Mouse (Mus musculus) bone marrow, adult 2 months (tissue): ENCODE measurements around the gene Anapc11. TPM values are rescaled to one million over a fixed set of nuclear protein-coding genes. Genes with fewer than 3 reads are reported as not detected.

Experiments used
- H3K27ac ChIP-seq: fragments of 200-500 bp; 2 replicates; pipeline ENCODE4 v1.5.1; 2012; ENCODE audit warnings: low read depth, mild to moderate bottlenecking, control low read depth, inconsistent platforms, low read length; ENCODE audit not compliant: control insufficient read depth, poor library complexity, insufficient read depth
- H3K4me1 ChIP-seq: fragments of 200-500 bp; 2 replicates; pipeline ENCODE4 v1.6.1; 2011; ENCODE audit warnings: low read length; ENCODE audit not compliant: control insufficient read depth, insufficient read depth
- H3K4me3 ChIP-seq: fragments of 200-500 bp; replicated peaks from 2 replicates; pipeline ENCODE3; 2011; ENCODE audit warnings: mild to moderate bottlenecking, low read depth, low read length, control low read depth; ENCODE audit not compliant: control insufficient read depth
- CTCF ChIP-seq: fragments of 200-500 bp; IDR thresholded peaks from 2 replicates; pipeline ENCODE4 v1.5.1; 2011; ENCODE audit warnings: low read length, control low read depth; ENCODE audit not compliant: control insufficient read depth, insufficient read depth
- POLR2A ChIP-seq: fragments of 200-500 bp; IDR thresholded peaks from 2 replicates; pipeline ENCODE4 v1.6.1; 2011; ENCODE audit warnings: low read depth, mild to moderate bottlenecking, control low read depth, low read length, borderline replicate concordance; ENCODE audit not compliant: control insufficient read depth
- WGBS: fragments of 180-500 bp; shearing (Covaris S2); methylation state at CpG from one replicate; pipeline ENCODE4 v1.1.7; 2018; 5-methylcytosine and 5-hydroxymethylcytosine counted together
- polyA plus RNA-seq: library from polyadenylated mRNA; stranded (reverse); fragments of >200 nt; gene quantifications from 2 replicates; pipeline ENCODE4 v1.2.4, GENCODE M21; 2011; ENCODE audit warnings: low replicate concordance; ENCODE audit not compliant: missing spikeins, insufficient read depth, insufficient read length

The Anapc11 gene
- polyA plus RNA-seq, 1 experiment: 32.6 TPM

DNA sequence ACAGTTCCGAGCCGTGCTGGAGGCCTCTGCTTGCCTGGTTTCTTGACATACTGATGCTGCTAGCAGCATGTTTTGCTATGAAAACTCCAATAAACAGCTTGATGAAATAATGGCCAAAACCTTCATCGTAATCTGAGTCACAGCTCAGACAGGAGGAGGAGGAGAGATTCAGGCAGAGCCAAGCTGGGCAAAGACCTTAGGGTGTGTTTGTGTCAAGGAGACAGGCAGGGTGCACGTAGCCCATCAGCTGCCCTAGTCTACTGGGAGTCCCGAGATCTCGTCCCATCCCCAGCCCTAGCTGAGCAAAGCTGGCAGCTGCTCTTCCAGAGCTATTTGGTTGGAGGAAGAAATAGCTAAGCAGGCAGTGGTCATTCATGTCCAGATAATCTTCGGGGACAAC, 7.4 kb downstream of the Anapc11 start:
- TF ChIP-seq POLR2A: no peak
- no peak for TF ChIP-seq CTCF
- H3K4me1 ChIP-seq: no peaks in the 10 kb centered on the region
- no peak overlapping the region for H3K4me3 ChIP-seq

DNA sequence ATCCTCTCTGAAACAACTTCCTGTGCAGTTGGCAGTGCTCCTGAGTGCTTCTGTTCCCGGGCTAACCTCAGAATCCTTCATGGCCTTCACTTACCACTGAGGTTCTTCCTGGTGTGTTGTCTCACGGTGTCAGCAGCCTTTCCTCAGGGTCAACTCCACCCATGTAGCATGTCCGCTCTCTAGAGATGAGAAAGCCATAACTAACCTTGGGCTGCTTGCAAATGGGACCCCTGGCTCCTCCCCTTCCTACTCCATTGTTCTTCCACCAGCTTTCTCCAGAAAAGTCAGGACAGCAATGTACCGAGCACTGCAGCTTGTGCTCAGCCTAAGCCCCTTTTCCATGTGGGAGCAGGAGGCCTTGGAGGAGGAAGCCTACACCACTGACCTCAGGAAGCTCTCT, 8.5 kb downstream of the Anapc11 start:
- H3K4me3 ChIP-seq: no peak overlapping the region
- H3K27ac ChIP-seq: no peak overlapping the region
- 86% methylated on average over 4 of the region's 4 CpGs for WGBS
- no peak for TF ChIP-seq POLR2A
- TF ChIP-seq CTCF: no peak
- no peaks in the 10 kb centered on the region for H3K4me1 ChIP-seq

More for the DNA sequence above, 7.4 kb downstream of the Anapc11 start:
- WGBS: 88% methylated on average over 7 of the region's 7 CpGs
- H3K27ac ChIP-seq: no peak overlapping the region

DNA sequence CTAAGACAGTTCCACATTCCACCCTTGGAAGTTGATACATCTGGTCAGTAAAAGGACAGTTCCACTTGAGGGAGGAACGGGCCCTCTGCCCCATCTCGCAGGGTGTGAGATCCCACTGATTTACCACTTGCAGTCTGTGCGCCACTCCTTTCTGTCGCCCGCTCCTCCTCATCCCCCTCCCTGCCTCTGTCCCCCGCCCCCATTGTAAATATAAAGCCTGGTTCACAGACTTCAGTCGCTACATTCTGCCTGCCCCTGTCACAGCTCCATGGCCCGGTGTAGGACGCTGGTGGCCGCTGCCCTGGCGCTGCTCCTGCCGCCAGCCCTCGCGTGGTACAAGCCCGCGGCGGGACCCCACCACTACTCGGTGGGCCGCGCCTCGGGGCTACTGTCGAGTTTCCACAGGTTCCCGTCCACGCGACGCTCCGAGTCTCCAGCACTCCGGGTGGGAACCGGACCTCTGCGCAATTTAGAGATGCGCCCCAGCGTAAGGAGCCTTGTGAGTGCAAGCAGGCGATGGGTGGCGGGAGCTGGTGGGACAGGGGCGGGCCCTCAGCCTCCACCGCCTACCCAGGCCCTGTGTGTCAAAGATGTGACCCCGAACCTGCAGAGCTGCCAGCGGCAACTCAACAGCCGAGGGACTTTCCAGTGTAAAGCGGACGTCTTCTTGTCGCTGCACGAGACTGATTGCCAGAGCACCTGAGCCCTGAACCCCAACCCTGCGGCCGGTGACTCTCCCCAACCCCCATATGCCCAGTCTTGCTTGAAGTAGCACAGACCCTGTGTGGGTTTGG, 10.2 kb downstream of the Anapc11 start, which contains the start of gene Npb:
TSS of gene Npb (plus strand) at position 237 of the 794 bp plus-strand sequence.
- H3K27ac ChIP-seq: no peak within 1 kb of the TSS
- no peak for TF ChIP-seq POLR2A
- no peak for TF ChIP-seq CTCF
- no peak within 1 kb of the TSS for H3K4me3 ChIP-seq
- WGBS: 18% methylated on average over 45 of the region's 45 CpGs
- no peaks in the 10 kb centered on the region for H3K4me1 ChIP-seq

DNA sequence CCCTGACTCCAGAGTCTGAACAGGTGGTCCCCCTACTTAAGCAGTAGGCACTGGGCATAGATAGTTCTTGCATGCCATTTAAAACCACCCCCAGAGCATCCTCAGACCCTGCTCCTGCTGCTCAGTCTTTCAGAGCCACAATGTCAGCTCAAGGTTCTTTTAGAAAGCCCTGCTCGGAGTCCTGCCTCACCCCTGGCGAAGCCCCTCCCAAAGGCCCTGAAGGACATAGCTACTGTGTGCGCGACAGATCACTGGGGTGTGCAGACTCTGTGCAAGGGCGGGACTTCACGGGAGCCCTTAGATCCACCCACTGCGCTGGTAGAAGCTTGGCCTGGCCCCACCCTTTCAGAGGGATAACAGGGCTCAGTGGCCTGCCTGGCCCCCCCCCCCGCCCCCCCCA, 11.0 kb downstream of the Anapc11 start:
- H3K4me1 ChIP-seq: no peaks in the 10 kb centered on the region

DNA sequence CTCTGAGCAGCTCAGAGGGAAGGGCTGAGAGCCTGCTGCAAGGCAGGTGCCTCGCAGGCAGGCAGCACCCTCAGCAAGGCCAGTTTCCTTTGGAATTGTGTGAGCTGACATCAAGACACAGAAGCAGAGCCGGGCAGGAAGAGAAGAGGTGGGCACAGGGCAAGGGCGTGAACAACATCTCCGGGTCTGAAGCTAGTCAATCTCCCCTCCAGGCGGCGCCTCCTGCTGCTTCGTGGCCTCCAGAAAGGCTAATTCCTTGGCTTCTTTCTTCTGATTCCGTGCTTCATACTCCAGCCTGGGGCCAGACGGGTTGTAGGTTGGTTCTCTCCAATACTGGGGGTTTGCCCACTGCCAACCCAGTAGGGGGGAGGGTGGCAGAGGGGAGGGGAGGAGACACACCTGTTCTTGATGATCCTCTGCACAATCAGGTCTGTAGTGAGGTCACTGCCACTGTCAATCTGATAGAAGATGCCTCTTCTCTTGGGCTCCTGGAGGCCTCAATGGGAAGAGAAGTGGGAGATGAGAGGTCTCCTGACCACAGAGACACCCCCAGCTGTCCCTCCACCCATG, 12.3 kb downstream of the Anapc11 start:
- no peak overlapping the region for H3K27ac ChIP-seq
- no peak overlapping the region for H3K4me3 ChIP-seq
- 91% methylated on average over 9 of the region's 9 CpGs for WGBS
- no peaks in the 10 kb centered on the region for H3K4me1 ChIP-seq
- TF ChIP-seq CTCF (no peak), POLR2A (no peak)

More for the DNA sequence above, 11.0 kb downstream of the Anapc11 start:
- WGBS: 66% methylated on average over 8 of the region's 8 CpGs
- Histone ChIP-seq H3K27ac (no peak overlapping the region), H3K4me3 (no peak overlapping the region)
- TF ChIP-seq POLR2A (no peak), CTCF (no peak)

DNA sequence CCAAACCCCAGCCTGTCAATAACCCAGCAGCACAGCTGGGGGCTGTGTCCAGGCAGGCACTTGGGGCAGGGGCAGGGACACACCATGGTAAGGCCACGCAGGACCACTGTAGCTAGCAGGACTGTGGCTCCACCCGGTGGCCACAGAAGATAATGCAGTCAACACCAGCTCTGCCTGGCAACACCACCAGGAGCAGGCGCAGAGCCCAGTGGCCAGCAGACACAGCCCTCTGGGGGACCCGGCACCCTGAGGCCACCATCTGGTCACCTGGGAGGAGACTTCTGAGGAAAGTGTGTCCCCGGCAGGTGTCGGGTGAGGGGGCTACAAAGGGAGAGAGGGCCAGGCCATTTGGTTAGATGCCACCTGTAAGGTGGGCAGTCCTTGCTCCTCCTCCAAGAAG, 14.5 kb downstream of the Anapc11 start:
- Histone ChIP-seq H3K4me3 (no peak overlapping the region), H3K4me1 (peaks cover 2% of the 10 kb centered on the region; the same call in 1 of the 2 replicates), H3K27ac (no peak overlapping the region)
- TF ChIP-seq CTCF: peak; percentile 95
- no peak for TF ChIP-seq POLR2A
- 49% methylated on average over 6 of the region's 6 CpGs for WGBS

DNA sequence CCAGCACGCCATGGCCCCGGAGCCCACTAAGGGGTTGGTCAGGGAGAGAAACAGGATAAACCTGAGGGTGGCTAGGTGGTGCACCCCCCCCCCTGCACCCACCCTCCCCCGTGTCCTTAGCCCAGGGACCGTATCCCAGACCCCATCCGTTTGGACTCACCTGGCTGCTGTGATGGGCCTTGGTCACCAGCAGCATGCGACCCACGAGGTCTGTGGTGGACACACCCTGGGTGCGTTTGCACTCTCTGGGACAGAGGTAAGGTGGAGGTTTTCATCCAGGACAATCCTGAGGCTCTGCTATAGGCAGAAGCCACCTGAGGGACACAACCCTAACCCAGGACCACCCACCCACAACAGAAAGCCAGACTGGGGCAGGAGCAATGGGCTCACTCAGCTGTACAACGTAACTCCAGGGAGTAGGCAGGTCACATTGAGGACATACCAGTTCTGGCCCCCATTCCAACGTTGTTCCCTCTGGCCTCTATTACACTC, 15.3 kb downstream of the Anapc11 start:
- WGBS: 88% methylated on average over 10 of the region's 10 CpGs
- no peak overlapping the region for H3K27ac ChIP-seq
- H3K4me1 ChIP-seq: peaks cover 2% of the 10 kb centered on the region; the same call in 1 of the 2 replicates
- no peak overlapping the region for H3K4me3 ChIP-seq
- TF ChIP-seq CTCF (no peak), POLR2A (no peak)

DNA sequence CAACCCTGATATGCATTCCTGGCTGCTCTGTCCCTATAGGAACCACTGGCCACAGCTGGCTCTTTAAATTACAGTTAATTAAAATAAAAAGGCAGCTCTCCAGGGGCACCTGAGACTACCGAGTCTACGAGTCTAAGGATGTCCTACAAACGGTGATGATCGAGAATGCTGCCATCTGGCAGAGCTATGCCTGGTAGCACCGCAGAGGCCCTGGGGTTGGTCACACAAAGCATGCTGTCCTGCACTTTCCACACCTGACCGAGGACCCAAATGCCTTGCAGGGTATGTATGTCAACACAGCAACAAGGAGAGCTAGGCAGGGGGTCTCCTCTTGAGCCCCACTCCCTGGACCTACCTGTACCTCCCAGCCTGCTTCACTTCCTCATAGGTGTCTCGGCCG, 15.8 kb downstream of the Anapc11 start:
- Histone ChIP-seq H3K27ac (no peak overlapping the region), H3K4me3 (no peak overlapping the region), H3K4me1 (peaks cover 2% of the 10 kb centered on the region; the same call in 1 of the 2 replicates)
- 84% methylated on average over 8 of the region's 8 CpGs for WGBS
- TF ChIP-seq POLR2A (no peak), CTCF (no peak)
